Comparison of ENCODE assay signal across 8 mouse cellular contexts in the genomic region with DNA sequence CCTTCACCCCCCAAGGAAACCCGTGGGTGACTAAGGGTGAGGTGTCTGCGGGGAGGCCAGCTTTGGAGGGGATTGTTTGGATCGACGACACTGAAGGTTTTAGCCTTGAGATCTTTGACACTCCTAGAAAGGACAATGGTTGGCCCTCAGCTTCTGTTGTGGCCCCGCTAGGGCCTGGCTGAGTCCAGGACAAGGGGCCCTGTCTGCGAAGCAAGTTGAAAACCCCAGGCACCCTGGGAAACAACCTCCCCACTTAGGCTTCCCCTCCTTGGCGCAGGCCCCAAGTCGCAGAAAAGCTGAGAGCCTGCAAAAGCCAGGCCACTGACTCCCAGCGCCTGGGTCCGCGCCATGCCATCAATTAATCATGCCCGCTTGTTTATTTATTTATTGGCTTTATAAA. TPM values are rescaled to one million over a fixed set of nuclear protein-coding genes. Genes with fewer than 3 reads are reported as not detected.
A peak's percentile ranks its signal among the peaks of the same experiment; 100 is the strongest.
DNase-seq lines count a peak whose midpoint lies in the region; ATAC-seq lines count a peak whose summit lies in the region.

A gene (minus strand): TSS at position 282 of the 400 bp plus-strand sequence.

- H3K27ac ChIP-seq in neural tube, embryonic 12.5 days: no peak within 1 kb of the TSS

- no peaks in the 10 kb centered on the region for H3K9me3 ChIP-seq in neural tube, embryonic 12.5 days

- peaks cover 45% of the 10 kb centered on the region for H3K27me3 ChIP-seq in neural tube, embryonic 12.5 days (replicated peaks)

- H3K4me3 ChIP-seq in neural tube, embryonic 12.5 days: peak within 1 kb of the TSS; percentile 53

- peaks cover 5% of the 10 kb centered on the region; the same call in 1 of the 2 replicates for H3K4me1 ChIP-seq in neural tube, embryonic 12.5 days

- no peak for ATAC-seq in neural tube, embryonic 12.5 days (ENCODE audit: low FRiP score, low read depth)

- H3K4me2 ChIP-seq in neural tube, embryonic 12.5 days (replicated peaks): peak within 1 kb of the TSS; percentile 99

- no peaks in the 10 kb centered on the region for H3K36me3 ChIP-seq in neural tube, embryonic 12.5 days

- 16% methylated on average over 12 of the region's 12 CpGs for WGBS in neural tube, embryonic 12.5 days

- H3K9ac ChIP-seq in neural tube, embryonic 12.5 days: peak within 1 kb of the TSS; percentile 58

- no peak for DNase-seq in frontal cortex, adult 2 months (ENCODE audit: extremely low spot score in 1 of 2, low spot score in 1 of 2)
- DNase-seq in frontal cortex, postnatal 36 days (ENCODE audit: low spot score in 2 of 2): no peak
- peak; percentile 30 for DNase-seq in right cerebral cortex, postnatal 4 days
- no peak for DNase-seq in right cerebral cortex, postnatal 10 days (ENCODE audit: low spot score in 2 of 2)
- DNase-seq in layer of hippocampus, postnatal 10 days (ENCODE audit: low spot score in 2 of 2): peak; percentile 34 to 42
- DNase-seq in testis, postnatal 14 days (ENCODE audit: low spot score): no peak
- DNase-seq in right cerebral cortex, postnatal 36 days (ENCODE audit: low spot score in 2 of 2): no peak

RNA-seq across cellular contexts. Expression of the gene that starts here (rescaled TPM):
- 169 and 196 TPM in 2 replicates for polyA plus RNA-seq in frontal cortex, adult 2 months (2012; rRNA removed)
- total RNA-seq in layer of hippocampus, postnatal 10 days (2021): 100 to 1,000 TPM; 243 to 256 TPM
- polyA plus RNA-seq in neural tube, embryonic 12.5 days (2016; fragmentation: Nextera tagmentation; extraction: Ambion mirVana): 14.8 and 15.0 TPM in 2 replicates

Comparison
In these comparisons a context has a peak if more than half of its experiments do, and no peak if none do; other contexts are left out.
1. RNA of the gene that starts here (polyA plus RNA-seq): 169 to 196 TPM in frontal cortex, adult 2 months; 14.8 to 15.0 TPM in neural tube, embryonic 12.5 days; every median in the first group is over 10 times any median in the second.
2. DNase-seq: peak in right cerebral cortex, postnatal 4 days (single experiment) and layer of hippocampus, postnatal 10 days (2 of 2); none in frontal cortex, adult 2 months (0 of 2), frontal cortex, postnatal 36 days (0 of 2), right cerebral cortex, postnatal 10 days (0 of 2), testis, postnatal 14 days (single experiment) and right cerebral cortex, postnatal 36 days (0 of 2).